Mouse (Mus musculus): ENCODE measurements around the gene Palm.

- no peak for TF ChIP-seq CTCF (IDR thresholded peaks at IDR 0.05; ENCODE audit: extremely low read depth, insufficient read depth, insufficient read length, insufficient replicate concordance)
- no peak for TF ChIP-seq POLR2A (IDR thresholded peaks at IDR 0.05; ENCODE audit: low read depth, low read length)
Observed at GRCm38 (mm10) chr10:79762875-79763274, 30.5 kb upstream of the Palm start.
